Mouse (Mus musculus) cerebellum, adult 2 months (tissue): Measurements from ENCODE around the gene Fau. TPM values are rescaled to one million over a fixed set of nuclear protein-coding genes. Genes with fewer than 3 reads are reported as not detected.

ENCODE experiments used
- DNase-seq, 2 experiments: peaks; one replicate each; pipeline ENCODE4 v3.0.0; 2021
- H3K27ac ChIP-seq: fragments of 200-500 bp; 2 replicates; pipeline ENCODE4 v1.5.1; 2012; ENCODE audit warnings: low read length, control low read depth, inconsistent platforms; ENCODE audit not compliant: insufficient read depth
- H3K27me3 ChIP-seq: fragments of 200-500 bp; 2 replicates; pipeline ENCODE4 v1.6.1; 2012; ENCODE audit warnings: inconsistent platforms, mild to moderate bottlenecking, low read length, moderate library complexity; ENCODE audit not compliant: control insufficient read depth, insufficient read depth
- H3K4me1 ChIP-seq: fragments of 200-500 bp; 2 replicates; pipeline ENCODE4 v1.6.1; 2011; ENCODE audit warnings: low read length; ENCODE audit not compliant: control insufficient read depth, insufficient read depth
- H3K4me3 ChIP-seq: fragments of 200-500 bp; replicated peaks from 2 replicates; pipeline ENCODE3; 2011; ENCODE audit warnings: mild to moderate bottlenecking, low read depth, low read length, control low read depth; ENCODE audit not compliant: insufficient read depth
- CTCF ChIP-seq: fragments of 200-500 bp; IDR thresholded peaks from 2 replicates; pipeline ENCODE4 v1.5.1; 2011; ENCODE audit warnings: low read depth, mild to moderate bottlenecking, control low read depth, low read length, moderate library complexity, borderline replicate concordance; ENCODE audit not compliant: insufficient read depth
- POLR2A ChIP-seq: fragments of 200-500 bp; IDR thresholded peaks from 2 replicates; pipeline ENCODE4 v1.6.1; 2011; ENCODE audit warnings: low read length, control low read depth, borderline replicate concordance; ENCODE audit not compliant: insufficient read depth
- WGBS: fragments of 180-500 bp; shearing (Covaris S2); methylation state at CpG from one replicate; pipeline ENCODE4 v1.1.7; 2018; 5-methylcytosine and 5-hydroxymethylcytosine counted together
- polyA plus RNA-seq: library from polyadenylated mRNA; depleted of rRNA; stranded (reverse); fragments of >200 nt; gene quantifications from 2 replicates; pipeline ENCODE4 v1.2.3, GENCODE M21; 2012

Fau gene
- polyA plus RNA-seq, 1 experiment: 828 TPM

DNA sequence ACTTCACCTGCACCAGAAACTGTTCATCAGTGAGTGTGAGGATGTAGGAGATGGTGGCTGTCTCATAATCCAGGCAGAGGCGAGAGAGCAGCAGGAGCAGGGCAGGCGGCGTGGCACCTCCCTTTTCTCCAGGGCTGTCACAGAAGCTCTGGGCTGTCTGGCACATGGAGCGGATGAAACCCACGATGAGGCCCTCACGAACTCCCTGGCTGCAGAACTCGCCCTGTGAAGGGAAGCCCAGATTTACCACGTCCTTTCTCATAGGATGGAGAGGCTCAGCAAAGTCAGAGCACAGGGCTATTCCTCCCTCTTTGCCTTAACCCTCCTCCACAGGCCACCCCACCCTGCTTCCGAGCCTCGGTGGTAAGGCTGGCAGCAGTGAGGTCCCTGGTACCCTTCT, 12.2 kb downstream of the Fau start:
- Histone ChIP-seq H3K27ac (no peak overlapping the region), H3K4me1 (peaks cover 9% of the 10 kb centered on the region), H3K27me3 (no peaks in the 10 kb centered on the region), H3K4me3 (no peak overlapping the region)
- TF ChIP-seq POLR2A: no peak
- TF ChIP-seq CTCF: no peak
- DNase-seq: no peak
- WGBS: 70% methylated on average over 10 of the region's 10 CpGs

DNA sequence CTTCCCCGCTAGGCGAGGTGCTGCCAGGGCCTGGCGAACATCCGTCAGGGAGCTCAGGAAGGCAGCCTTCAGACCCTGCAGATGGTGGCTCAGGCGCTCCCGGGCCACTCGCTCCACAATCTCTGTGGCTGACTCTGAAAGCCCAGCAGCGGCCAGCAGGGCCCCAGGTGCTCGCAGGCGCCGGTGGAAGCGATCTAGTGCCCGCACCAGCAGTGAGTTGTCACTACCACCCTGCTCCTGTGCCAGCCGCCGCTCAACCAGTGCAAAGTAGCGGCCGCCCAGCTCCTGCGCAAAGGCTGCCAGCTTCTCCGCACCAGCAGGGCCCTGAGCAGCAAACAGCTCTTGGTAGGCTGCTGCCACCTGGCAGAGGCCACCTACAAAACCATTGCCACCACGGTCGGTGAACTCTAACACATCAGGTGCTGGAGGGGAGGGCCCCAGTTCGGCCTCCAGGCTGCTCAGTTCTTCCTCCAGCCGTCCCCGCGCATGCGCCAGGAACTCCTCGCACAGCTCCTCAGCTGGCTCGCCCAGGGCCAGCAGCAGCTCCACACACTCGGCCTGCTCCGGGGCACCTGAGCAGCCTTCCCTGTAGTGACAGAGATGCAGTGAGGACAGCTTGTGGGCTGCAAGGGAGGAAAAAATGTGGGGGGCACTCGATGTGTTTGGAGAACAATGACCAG, 13.1 kb downstream of the Fau start:
- WGBS: 55% methylated on average over 31 of the region's 31 CpGs
- no peak overlapping the region for H3K27ac ChIP-seq
- no peak for TF ChIP-seq CTCF
- TF ChIP-seq POLR2A: no peak
- no peaks in the 10 kb centered on the region for H3K27me3 ChIP-seq
- H3K4me3 ChIP-seq: no peak overlapping the region
- peaks cover 9% of the 10 kb centered on the region for H3K4me1 ChIP-seq
- no peak for DNase-seq

DNA sequence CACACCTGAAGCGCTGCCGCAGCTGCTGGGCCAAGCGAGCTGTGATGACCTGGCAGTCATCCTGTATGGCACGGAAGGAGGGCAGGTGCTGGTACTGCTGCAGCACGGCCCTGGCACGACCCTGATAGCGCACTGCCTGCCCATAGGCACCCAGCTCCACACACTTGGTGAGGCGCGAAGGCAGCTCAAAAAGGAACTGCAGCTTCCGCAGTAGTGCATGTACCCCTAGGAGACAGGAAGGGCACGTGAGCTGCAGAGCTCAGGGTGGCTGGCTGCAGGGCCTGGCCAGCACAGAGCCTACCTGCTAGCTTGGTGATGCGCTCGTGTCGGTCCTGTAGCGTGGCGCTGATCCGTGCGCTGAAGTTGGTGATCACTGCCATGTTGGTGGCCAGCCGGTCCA, 13.6 kb downstream of the Fau start:
- Histone ChIP-seq H3K4me1 (peaks cover 12% of the 10 kb centered on the region), H3K27ac (no peak overlapping the region), H3K27me3 (no peaks in the 10 kb centered on the region), H3K4me3 (no peak overlapping the region)
- no peak for DNase-seq
- WGBS: 80% methylated on average over 19 of the region's 19 CpGs
- TF ChIP-seq POLR2A: no peak
- no peak for TF ChIP-seq CTCF

DNA sequence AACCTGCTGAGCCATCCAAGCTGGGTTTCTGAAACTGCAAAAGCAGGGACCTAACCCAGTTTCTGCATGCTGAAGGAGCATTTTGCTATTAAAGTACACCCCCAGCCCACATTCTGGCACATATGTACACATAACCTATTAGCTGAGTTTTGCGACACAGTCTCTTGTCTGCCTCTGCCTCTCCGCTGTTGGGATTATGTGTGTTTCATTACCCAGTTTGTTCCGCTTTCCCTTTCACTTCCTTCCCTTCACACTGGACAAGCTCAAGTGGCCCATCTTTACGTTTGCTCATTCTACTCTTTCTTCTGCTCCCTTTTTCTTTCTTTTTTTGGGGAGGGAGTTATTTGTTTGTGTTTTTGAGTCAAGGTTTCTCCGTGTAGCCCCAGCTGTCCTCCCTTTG, 16.2 kb downstream of the Fau start:
- no peak overlapping the region for H3K4me3 ChIP-seq
- peaks cover 5% of the 10 kb centered on the region for H3K4me1 ChIP-seq
- H3K27me3 ChIP-seq: no peaks in the 10 kb centered on the region
- 92% methylated on average over 5 of the region's 5 CpGs for WGBS
- DNase-seq: no peak
- H3K27ac ChIP-seq: no peak overlapping the region
- TF ChIP-seq POLR2A (no peak), CTCF (no peak)

DNA sequence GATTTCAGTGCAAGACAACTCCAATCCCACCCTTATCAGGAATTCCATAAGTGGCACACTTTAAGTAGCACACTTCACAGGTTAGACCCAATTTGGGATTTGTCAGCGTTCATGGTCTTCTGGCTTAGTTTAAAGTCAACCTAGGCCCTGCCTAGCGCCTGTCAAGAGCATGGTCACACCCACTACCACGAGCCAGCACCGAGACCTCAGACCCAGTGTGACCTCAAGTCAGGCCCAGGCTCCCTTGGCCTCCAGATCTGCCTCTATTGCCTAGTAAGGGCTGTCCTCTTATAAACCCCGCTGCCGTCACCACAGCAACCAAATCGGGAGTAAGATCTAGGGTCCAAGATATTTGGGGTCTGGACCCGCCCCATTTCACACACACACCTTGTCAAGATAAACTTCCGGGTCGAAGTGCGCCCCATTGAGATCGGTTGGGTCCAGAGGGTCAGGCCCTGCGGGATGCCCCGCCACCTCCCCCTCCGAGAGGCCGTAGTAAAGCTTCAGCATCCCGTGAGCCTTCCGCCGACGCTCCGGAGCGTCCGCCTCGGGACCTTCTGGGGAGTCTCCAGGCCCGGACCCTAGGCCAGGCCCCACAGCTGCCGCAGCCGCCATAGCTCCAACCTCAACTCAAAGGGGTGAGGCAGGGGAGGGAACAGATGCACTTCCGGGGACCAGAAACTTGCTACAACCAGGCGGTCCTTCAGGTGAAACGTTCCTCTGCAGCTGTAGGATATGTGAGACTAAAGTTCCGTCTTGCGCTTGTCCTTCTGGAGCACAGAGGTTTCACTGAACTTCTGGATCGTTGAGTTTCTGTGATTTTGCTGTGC, 19.1 kb downstream of the Fau start, which contains the start of gene Vps51:
Gene Vps51 (minus strand): TSS at position 668 of the 830 bp plus-strand sequence.
- Histone ChIP-seq H3K27me3 (no peaks in the 10 kb centered on the region), H3K27ac (peak within 1 kb of the TSS; percentile 81), H3K4me1 (peaks cover 5% of the 10 kb centered on the region), H3K4me3 (peak within 1 kb of the TSS; percentile 81)
- peak; percentile 89 to 90 for DNase-seq
- WGBS: under 1% methylated on average over 33 of the region's 33 CpGs
- TF ChIP-seq POLR2A (peak; percentile 33; the same call in 1 of the 2 replicates), CTCF (no peak)

DNA sequence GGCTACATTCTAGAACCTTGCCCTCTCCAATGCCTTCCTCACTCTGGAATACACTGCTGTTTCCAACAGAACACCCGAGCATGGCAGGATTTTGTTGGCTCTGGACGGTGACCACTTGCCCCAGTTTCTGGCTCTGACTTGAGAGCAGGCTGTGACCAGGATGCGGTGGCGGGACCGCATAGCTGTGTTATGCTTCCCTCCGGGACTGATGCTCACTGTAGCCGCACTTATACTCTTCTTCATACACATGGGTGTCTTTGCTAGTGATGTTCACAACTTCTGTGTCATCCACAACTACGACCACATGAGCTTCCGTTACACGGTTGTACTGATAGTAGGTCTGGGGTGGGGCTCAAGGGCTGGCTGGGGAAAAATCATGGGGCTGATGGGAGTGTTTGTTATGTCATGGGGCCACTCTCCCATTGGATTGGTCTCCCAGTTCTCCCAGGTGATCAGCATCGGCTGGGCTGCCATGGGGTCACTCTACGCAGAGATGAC, 22.4 kb downstream of the Fau start, which contains the start of gene Tmem262:
Gene Tmem262 (plus strand): TSS at position 51 of the 498 bp plus-strand sequence.
- WGBS: 90% methylated on average over 12 of the region's 12 CpGs
- H3K27ac ChIP-seq: no peak within 1 kb of the TSS
- DNase-seq: no peak
- no peaks in the 10 kb centered on the region for H3K27me3 ChIP-seq
- H3K4me1 ChIP-seq: peaks cover 8% of the 10 kb centered on the region
- no peak within 1 kb of the TSS for H3K4me3 ChIP-seq
- no peak for TF ChIP-seq CTCF
- TF ChIP-seq POLR2A: no peak

DNA sequence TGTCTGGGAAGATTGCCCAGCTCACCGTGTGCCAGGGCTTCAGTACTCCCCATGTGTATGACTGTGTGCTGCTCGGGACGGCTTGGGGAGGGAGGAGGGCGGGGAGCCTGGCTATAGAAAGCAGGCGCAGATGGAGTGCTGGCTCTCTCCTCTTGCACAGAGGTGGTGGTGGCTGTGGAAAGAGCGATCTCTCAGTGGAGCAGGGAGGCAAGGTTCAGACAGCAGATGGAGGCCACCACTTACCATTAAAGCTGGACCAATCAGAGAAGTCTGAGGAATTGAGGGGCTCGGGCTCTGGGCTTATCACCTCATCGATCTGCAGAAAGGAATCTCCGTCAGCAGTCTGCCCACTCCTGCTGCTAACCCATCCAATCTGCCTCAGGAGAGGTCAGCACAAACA, 24.5 kb downstream of the Fau start, which contains the start of gene Gm28374:
Gene Gm28374 (minus strand): TSS at position 101 of the 400 bp plus-strand sequence.
- Histone ChIP-seq H3K4me3 (no peak within 1 kb of the TSS), H3K27me3 (no peaks in the 10 kb centered on the region), H3K4me1 (0 out of 2 replicates have a peak, but pooled peaks cover 3% of the 10 kb centered on the region), H3K27ac (no peak within 1 kb of the TSS)
- TF ChIP-seq POLR2A: no peak
- no peak for TF ChIP-seq CTCF
- DNase-seq: no peak
- 29% methylated on average over 9 of the region's 9 CpGs for WGBS
